Mouse (Mus musculus) ES-E14 (cell line): ENCODE measurements around the gene Fbxo33.

ENCODE experiments used
- CHD2 ChIP-seq: IDR thresholded peaks from 2 replicates; pipeline ENCODE4 v1.6.1; 2014; ENCODE audit warnings: mild to moderate bottlenecking, low read depth, low read length, inconsistent platforms
- HCFC1 ChIP-seq: IDR thresholded peaks from 2 replicates; pipeline ENCODE4 v1.6.1; 2012; ENCODE audit warnings: low read length, inconsistent platforms, borderline replicate concordance; ENCODE audit not compliant: insufficient read depth
- ZC3H11A ChIP-seq: IDR thresholded peaks from 2 replicates; pipeline ENCODE4 v1.6.1; 2012; ENCODE audit warnings: low read depth, mild to moderate bottlenecking, inconsistent platforms, low read length, borderline replicate concordance

- TF ChIP-seq HCFC1 (no peak), ZC3H11A (no peak), CHD2 (no peak)
Observed at GRCm38 (mm10) chr12:59193637-59194036, 25.9 kb downstream of the Fbxo33 start.
